Mouse (Mus musculus): ENCODE data around the gene Fgf11.
A peak's percentile ranks its signal among the peaks of the same experiment; 100 is the strongest.

Fgf11 gene

GRCm38 (mm10) chr11:69815155-69815554 is 13.5 kb upstream of the Fgf11 start, which contains the start of gene Gm39566:
Gene Gm39566 (minus strand): TSS chr11:69815298.
- DNase-seq: no peak

GRCm38 (mm10) chr11:69810280-69810679 is 8.6 kb upstream of the Fgf11 start:
- DNase-seq: no peak

- DNase-seq: no peak
These were observed 6.0 kb upstream of the Fgf11 start for GRCm38 (mm10) chr11:69807641-69808040.

- no peak for DNase-seq
These were observed 4.7 kb upstream of the Fgf11 start for GRCm38 (mm10) chr11:69806378-69806777.

- peak; percentile 87 for DNase-seq
These were observed 3.6 kb upstream of the Fgf11 start, which contains the start of gene Tmem102 for GRCm38 (mm10) chr11:69804972-69805909. Gene Tmem102 (minus strand): TSS chr11:69805624.

GRCm38 (mm10) chr11:69804652-69804940 is 2.9 kb upstream of the Fgf11 start:
- DNase-seq: peak; percentile 53

- DNase-seq: peak; percentile 84
These were observed 2.4 kb upstream of the Fgf11 start for GRCm38 (mm10) chr11:69803786-69804651.

- no peak for DNase-seq
These were observed 1.7 kb upstream of the Fgf11 start for GRCm38 (mm10) chr11:69803328-69803727.

- DNase-seq: peak; percentile 91
These were observed 1.0 kb upstream of the Fgf11 start for GRCm38 (mm10) chr11:69802648-69803105.

- peak; percentile 56 for DNase-seq
These were observed 1.1 kb downstream of the Fgf11 start for GRCm38 (mm10) chr11:69800392-69801197.

GRCm38 (mm10) chr11:69800138-69800391 is 1.6 kb downstream of the Fgf11 start:
- no peak for DNase-seq

- no peak for DNase-seq
These were observed 2.1 kb downstream of the Fgf11 start for GRCm38 (mm10) chr11:69799394-69800137.

- DNase-seq: no peak
These were observed 3.7 kb downstream of the Fgf11 start for GRCm38 (mm10) chr11:69797924-69798323.

- no peak for DNase-seq
These were observed 5.6 kb downstream of the Fgf11 start for GRCm38 (mm10) chr11:69795983-69796435.

GRCm38 (mm10) chr11:69795168-69795982 is 6.3 kb downstream of the Fgf11 start, which contains the start of gene Chrnb1:
Gene Chrnb1 (minus strand): TSS chr11:69795943.
- DNase-seq: peak; percentile 99

- DNase-seq: no peak
These were observed 8.2 kb downstream of the Fgf11 start for GRCm38 (mm10) chr11:69793429-69793828.

- no peak for DNase-seq
These were observed 10.2 kb downstream of the Fgf11 start for GRCm38 (mm10) chr11:69791420-69791819.

- no peak for DNase-seq
These were observed 12.2 kb downstream of the Fgf11 start for GRCm38 (mm10) chr11:69789431-69789830.

- no peak for DNase-seq
These were observed 14.4 kb downstream of the Fgf11 start for GRCm38 (mm10) chr11:69787306-69787705.

- peak; percentile 85 for DNase-seq
These were observed 16.8 kb downstream of the Fgf11 start for GRCm38 (mm10) chr11:69784793-69785272.

GRCm38 (mm10) chr11:69781828-69782227 is 19.8 kb downstream of the Fgf11 start:
- DNase-seq: no peak

Measured in lung, postnatal 36 days (tissue).